Mouse (Mus musculus): Measurements from ENCODE around the gene Olfr1513. TPM values are rescaled to one million over a fixed set of nuclear protein-coding genes. Genes with fewer than 3 reads are reported as not detected.

Gene Olfr1513
- polyA plus RNA-seq, 1 experiment from 2014 or later = 0.48 TPM

GRCm38 (mm10) chr14:52331069-52331750, 25.0 kb downstream of the Olfr1513 start:
- H3K27ac ChIP-seq (ENCODE audit: low read depth, low read length) = peak overlapping the region; percentile 51
- WGBS = 14% methylated on average over 4 of the region's 4 CpGs
- peaks cover 1% of the 10 kb centered on the region; the same call in 1 of the 2 replicates for H3K4me1 ChIP-seq (ENCODE audit: control insufficient read depth, insufficient read depth, low read length)
- H3K4me2 ChIP-seq (ENCODE audit: low read depth) = no peak overlapping the region
- no peaks in the 10 kb centered on the region for H3K27me3 ChIP-seq (ENCODE audit: control insufficient read depth, insufficient read depth, low read length)
- peak; percentile 30 for DNase-seq (ENCODE audit: low spot score)
- H3K4me3 ChIP-seq (ENCODE audit: low read depth, low read length) = no peak overlapping the region
- H3K9ac ChIP-seq (ENCODE audit: low read length) = no peak overlapping the region
- no peaks in the 10 kb centered on the region for H3K36me3 ChIP-seq (ENCODE audit: control insufficient read depth, insufficient read depth, low read length)
- 0 out of 2 replicates have a peak, but pooled peaks have one; percentile 20 for ATAC-seq (ENCODE audit: insufficient read depth, low FRiP score, low TSS enrichment)
- H3K9me3 ChIP-seq (ENCODE audit: control insufficient read depth, low read length) = no peaks in the 10 kb centered on the region

- Histone ChIP-seq H3K4me2 (ENCODE audit: low read depth) (peak within 1 kb of the TSS; percentile 78), H3K27me3 (ENCODE audit: control insufficient read depth, insufficient read depth, low read length) (no peaks in the 10 kb centered on the region), H3K9ac (ENCODE audit: low read length) (peak within 1 kb of the TSS; percentile 80), H3K36me3 (ENCODE audit: control insufficient read depth, insufficient read depth, low read length) (no peaks in the 10 kb centered on the region), H3K4me1 (ENCODE audit: control insufficient read depth, insufficient read depth, low read length) (peaks cover 4% of the 10 kb centered on the region; the same call in 1 of the 2 replicates), H3K4me3 (ENCODE audit: low read depth, low read length) (peak within 1 kb of the TSS; percentile 55), H3K9me3 (ENCODE audit: control insufficient read depth, low read length) (no peaks in the 10 kb centered on the region), H3K27ac (ENCODE audit: low read depth, low read length) (peak within 1 kb of the TSS; percentile 84)
- WGBS = under 1% methylated on average over 26 of the region's 26 CpGs
- DNase-seq (ENCODE audit: low spot score) (peak; percentile 32), ATAC-seq (ENCODE audit: insufficient read depth, low FRiP score, low TSS enrichment) (peak; percentile 73)
These were observed 28.0 kb downstream of the Olfr1513 start, which contains the start of gene Sall2 for GRCm38 (mm10) chr14:52327910-52328812. Gene Sall2, minus strand, starts transcription at chr14:52328762.

GRCm38 (mm10) chr14:52327375-52327901, 28.8 kb downstream of the Olfr1513 start:
- ATAC-seq (ENCODE audit: insufficient read depth, low FRiP score, low TSS enrichment) = peak; percentile 52
- 3% methylated on average over 14 of the region's 14 CpGs for WGBS
- Histone ChIP-seq H3K36me3 (ENCODE audit: control insufficient read depth, insufficient read depth, low read length) (no peaks in the 10 kb centered on the region), H3K9me3 (ENCODE audit: control insufficient read depth, low read length) (no peaks in the 10 kb centered on the region), H3K4me2 (ENCODE audit: low read depth) (peak overlapping the region; percentile 78), H3K27me3 (ENCODE audit: control insufficient read depth, insufficient read depth, low read length) (no peaks in the 10 kb centered on the region), H3K4me3 (ENCODE audit: low read depth, low read length) (peak overlapping the region; percentile 55), H3K9ac (ENCODE audit: low read length) (peak overlapping the region; percentile 80), H3K27ac (ENCODE audit: low read depth, low read length) (peak overlapping the region; percentile 84), H3K4me1 (ENCODE audit: control insufficient read depth, insufficient read depth, low read length) (peaks cover 4% of the 10 kb centered on the region; the same call in 1 of the 2 replicates)
- peak; percentile 61 for DNase-seq (ENCODE audit: low spot score)

- no peak overlapping the region for H3K4me3 ChIP-seq (ENCODE audit: low read depth, low read length)
- whole genome bisulfite sequencing = 8% methylated on average over 4 of the region's 4 CpGs
- H3K27me3 ChIP-seq (ENCODE audit: control insufficient read depth, insufficient read depth, low read length) = no peaks in the 10 kb centered on the region
- no peaks in the 10 kb centered on the region for H3K36me3 ChIP-seq (ENCODE audit: control insufficient read depth, insufficient read depth, low read length)
- H3K9me3 ChIP-seq (ENCODE audit: control insufficient read depth, low read length) = no peaks in the 10 kb centered on the region
- H3K4me2 ChIP-seq (ENCODE audit: low read depth) = peak overlapping the region; percentile 78
- ATAC-seq (ENCODE audit: insufficient read depth, low FRiP score, low TSS enrichment) (no peak), DNase-seq (ENCODE audit: low spot score) (peak; percentile 41)
- no peak overlapping the region for H3K9ac ChIP-seq (ENCODE audit: low read length)
- H3K4me1 ChIP-seq (ENCODE audit: control insufficient read depth, insufficient read depth, low read length) = peaks cover 4% of the 10 kb centered on the region; the same call in 1 of the 2 replicates
- H3K27ac ChIP-seq (ENCODE audit: low read depth, low read length) = no peak overlapping the region
These were observed 30.3 kb downstream of the Olfr1513 start for GRCm38 (mm10) chr14:52325890-52326289.

- Histone ChIP-seq H3K36me3 (ENCODE audit: control insufficient read depth, insufficient read depth, low read length) (peaks cover 2% of the 10 kb centered on the region), H3K4me2 (ENCODE audit: low read depth) (no peak overlapping the region), H3K4me1 (ENCODE audit: control insufficient read depth, insufficient read depth, low read length) (peaks cover 19% of the 10 kb centered on the region), H3K9me3 (ENCODE audit: control insufficient read depth, low read length) (no peaks in the 10 kb centered on the region), H3K27ac (ENCODE audit: low read depth, low read length) (no peak overlapping the region), H3K4me3 (ENCODE audit: low read depth, low read length) (no peak overlapping the region), H3K27me3 (ENCODE audit: control insufficient read depth, insufficient read depth, low read length) (no peaks in the 10 kb centered on the region), H3K9ac (ENCODE audit: low read length) (no peak overlapping the region; the same call in 1 of the 2 replicates)
- 80% methylated on average over 6 of the region's 6 CpGs for WGBS
- no peak for ATAC-seq (ENCODE audit: insufficient read depth, low FRiP score, low TSS enrichment)
- no peak for DNase-seq (ENCODE audit: low spot score)
These were observed 36.8 kb downstream of the Olfr1513 start for GRCm38 (mm10) chr14:52319361-52319760.

GRCm38 (mm10) chr14:52316441-52317225, 39.6 kb downstream of the Olfr1513 start:
- DNase-seq (ENCODE audit: low spot score) (peak; percentile 76), ATAC-seq (ENCODE audit: insufficient read depth, low FRiP score, low TSS enrichment) (peak; percentile 81)
- Histone ChIP-seq H3K4me2 (ENCODE audit: low read depth) (peak overlapping the region; percentile 91), H3K27ac (ENCODE audit: low read depth, low read length) (peak overlapping the region; percentile 85), H3K9ac (ENCODE audit: low read length) (peak overlapping the region; percentile 95), H3K9me3 (ENCODE audit: control insufficient read depth, low read length) (no peaks in the 10 kb centered on the region), H3K4me3 (ENCODE audit: low read depth, low read length) (peak overlapping the region; percentile 79), H3K27me3 (ENCODE audit: control insufficient read depth, insufficient read depth, low read length) (no peaks in the 10 kb centered on the region), H3K4me1 (ENCODE audit: control insufficient read depth, insufficient read depth, low read length) (peaks cover 39% of the 10 kb centered on the region), H3K36me3 (ENCODE audit: control insufficient read depth, insufficient read depth, low read length) (peaks cover 26% of the 10 kb centered on the region)
- WGBS = 4% methylated on average over 16 of the region's 16 CpGs

- Histone ChIP-seq H3K9ac (ENCODE audit: low read length) (peak overlapping the region; percentile 95), H3K9me3 (ENCODE audit: control insufficient read depth, low read length) (no peaks in the 10 kb centered on the region), H3K4me3 (ENCODE audit: low read depth, low read length) (peak overlapping the region; percentile 79), H3K36me3 (ENCODE audit: control insufficient read depth, insufficient read depth, low read length) (peaks cover 26% of the 10 kb centered on the region), H3K27me3 (ENCODE audit: control insufficient read depth, insufficient read depth, low read length) (no peaks in the 10 kb centered on the region), H3K27ac (ENCODE audit: low read depth, low read length) (peak overlapping the region; percentile 85), H3K4me1 (ENCODE audit: control insufficient read depth, insufficient read depth, low read length) (peaks cover 39% of the 10 kb centered on the region), H3K4me2 (ENCODE audit: low read depth) (peak overlapping the region; percentile 91)
- peak; percentile 81 for ATAC-seq (ENCODE audit: insufficient read depth, low FRiP score, low TSS enrichment)
- DNase-seq (ENCODE audit: low spot score) = peak; percentile 84
- under 1% methylated on average over 28 of the region's 41 CpGs for WGBS
These were observed 40.3 kb downstream of the Olfr1513 start for GRCm38 (mm10) chr14:52315792-52316440.
